8 mouse cellular contexts compared by ENCODE assay signal in the genomic region with DNA sequence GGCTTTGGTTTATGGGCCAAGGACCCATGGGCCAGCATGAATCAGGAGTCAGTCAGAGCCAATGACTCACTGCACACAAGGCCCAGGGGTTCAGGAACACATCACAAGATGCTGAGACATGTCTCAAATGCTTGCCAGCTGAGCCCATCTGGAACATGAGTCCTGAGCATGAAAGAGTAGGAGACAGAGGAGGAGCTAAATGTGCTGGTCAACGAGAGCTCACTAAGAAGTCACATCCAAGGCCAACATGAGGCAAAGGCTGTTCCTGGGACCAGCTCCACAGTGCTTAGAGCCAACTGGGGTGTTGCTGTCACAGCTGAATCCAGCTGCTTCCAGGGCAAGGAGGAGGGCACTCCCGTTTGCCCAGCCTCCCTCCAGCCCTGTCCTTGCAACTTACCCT.
A peak's percentile ranks its signal among the peaks of the same experiment; 100 is the strongest.
DNase-seq lines count a peak whose midpoint lies in the region; ATAC-seq and TF ChIP-seq lines count a peak whose summit lies in the region.

No protein-coding gene starts in this region.

- no peaks in the 10 kb centered on the region for H3K36me3 ChIP-seq in intestine, postnatal 0 days (ENCODE audit: control insufficient read depth, insufficient read depth)

- H3K9ac ChIP-seq in intestine, postnatal 0 days (ENCODE audit: low read depth, low read length) = no peak overlapping the region

- H3K4me3 ChIP-seq in intestine, postnatal 0 days (ENCODE audit: low read depth, low read length) = no peak overlapping the region
- no peak overlapping the region for H3K4me3 ChIP-seq in left cerebral cortex, adult 2 months

- peak; percentile 55 to 62 for DNase-seq in adrenal gland, adult 18-20 months (ENCODE audit: low spot score in 2 of 2)
- peak; percentile 81 to 82 for DNase-seq in gastrocnemius, adult 8-10 months (ENCODE audit: low spot score in 2 of 2)
- peak; percentile 76 for DNase-seq in lung, postnatal 14 days
- no peak for DNase-seq in left cerebral cortex, postnatal 36 days (ENCODE audit: low spot score in 2 of 2)
- no peak for DNase-seq in left cerebral cortex, adult 2 months (ENCODE audit: extremely low spot score in 1 of 2, low spot score in 2 of 2)
- no peak for DNase-seq in cerebellum, adult 11-12 months
- DNase-seq in cerebellum, postnatal 14 days = no peak

- no peak for TF ChIP-seq CTCF in intestine, postnatal 0 days (IDR thresholded peaks at IDR 0.05; ENCODE audit: low read depth)
- no peak for TF ChIP-seq CTCF in left cerebral cortex, adult 2 months (IDR thresholded peaks at IDR 0.05)

- H3K27me3 ChIP-seq in intestine, postnatal 0 days (replicated peaks; ENCODE audit: control insufficient read depth, insufficient read depth, low read length) = no peaks in the 10 kb centered on the region

- WGBS in intestine, postnatal 0 days = 42% methylated on average over 2 of the region's 2 CpGs

- H3K4me2 ChIP-seq in intestine, postnatal 0 days (replicated peaks; ENCODE audit: low read depth) = no peak overlapping the region

- ATAC-seq in intestine, postnatal 0 days = 0 out of 2 replicates have a peak, but pooled peaks have one; percentile 13

- H3K9me3 ChIP-seq in intestine, postnatal 0 days (ENCODE audit: control insufficient read depth) = no peaks in the 10 kb centered on the region

- no peak overlapping the region for H3K27ac ChIP-seq in intestine, postnatal 0 days (ENCODE audit: low read depth, low read length)
- no peak overlapping the region for H3K27ac ChIP-seq in left cerebral cortex, adult 2 months

- intact Hi-C loops in left cerebral cortex, postnatal 36 days (cut with DNase I) = loop anchor here (10.0 kb wide), 1 partner anchor 198 kb away; the partner anchor contains the start of gene Tgfbr3
- intact Hi-C loops in left cerebral cortex, adult 2 months (cut with DNase I) = no loop called here

- H3K4me1 ChIP-seq in intestine, postnatal 0 days (replicated peaks; ENCODE audit: control insufficient read depth, insufficient read depth, low read length) = peaks cover 4% of the 10 kb centered on the region; the same call in 1 of the 2 replicates

Comparison
In these comparisons a context has a peak if more than half of its experiments do, and no peak if none do; other contexts are left out.
1. DNase-seq: peak in adrenal gland, adult 18-20 months (2 of 2), gastrocnemius, adult 8-10 months (2 of 2) and lung, postnatal 14 days (single experiment); none in left cerebral cortex, postnatal 36 days (0 of 2), left cerebral cortex, adult 2 months (0 of 2), cerebellum, adult 11-12 months (single experiment) and cerebellum, postnatal 14 days (0 of 2).